Mouse (Mus musculus) lung, embryonic 14.5 days (tissue): ENCODE measurements around the gene Uba52. TPM values are rescaled to one million over a fixed set of nuclear protein-coding genes. Genes with fewer than 3 reads are reported as not detected.

Experiments used
- ATAC-seq: fragments of 200-750 bp; cut with Nextera tagmentation; 2 replicates; pipeline ENCODE4 v1.8.0; 2017; ENCODE audit warnings: mild to moderate bottlenecking, moderate TSS enrichment, moderate library complexity; ENCODE audit not compliant: insufficient read depth
- DNase-seq: peaks from one replicate; pipeline ENCODE4 v3.0.0-alpha.2; 2015
- H3K27ac ChIP-seq: fragments of 300-500 bp; sonication (generic); 2 replicates; pipeline ENCODE4 v1.5.1; 2014; ENCODE audit warnings: low read depth, mild to moderate bottlenecking, moderate library complexity
- H3K27me3 ChIP-seq: fragments of 300-500 bp; sonication (generic); 2 replicates; pipeline ENCODE4 v1.6.1; 2014; ENCODE audit warnings: low read length, control low read depth; ENCODE audit not compliant: insufficient read depth
- H3K36me3 ChIP-seq: fragments of 300-500 bp; sonication (generic); 2 replicates; pipeline ENCODE4 v1.6.1; 2014; ENCODE audit warnings: control low read depth; ENCODE audit not compliant: insufficient read depth
- H3K4me1 ChIP-seq: fragments of 300-500 bp; sonication (generic); 2 replicates; pipeline ENCODE4 v1.6.1; 2014; ENCODE audit warnings: antibody characterized with exemption, control low read depth; ENCODE audit not compliant: insufficient read depth
- H3K4me2 ChIP-seq: fragments of 300-500 bp; sonication (generic); 2 replicates; pipeline ENCODE4 v1.6.1; 2014; ENCODE audit warnings: mild to moderate bottlenecking
- H3K4me3 ChIP-seq: fragments of 300-500 bp; sonication (generic); 2 replicates; pipeline ENCODE4 v1.5.1; 2014; ENCODE audit warnings: low read depth, low read length
- H3K9ac ChIP-seq: fragments of 300-500 bp; sonication (generic); 2 replicates; pipeline ENCODE4 v1.6.1; 2014
- H3K9me3 ChIP-seq: fragments of 300-500 bp; sonication (generic); 2 replicates; pipeline ENCODE4 v1.6.1; 2016; ENCODE audit warnings: low read depth, low read length, control low read depth
- CTCF ChIP-seq: IDR thresholded peaks from 2 replicates; pipeline ENCODE4 v1.5.1; 2016; ENCODE audit warnings: antibody characterized with exemption, low read depth
- WGBS: fragments of 180-500 bp; shearing (Covaris S2); extraction: QIAGEN DNeasy Blood & Tissue Kit; methylation state at CpG from one replicate; pipeline ENCODE4 v1.1.7; 2014; 5-methylcytosine and 5-hydroxymethylcytosine counted together
- polyA plus RNA-seq: library from polyadenylated mRNA; unstranded; fragments of >200 nt; fragmentation: Nextera tagmentation; extraction: Ambion mirVana; gene quantifications from 2 replicates; pipeline ENCODE4 v1.2.1, GENCODE M21; 2014

The Uba52 gene
- polyA plus RNA-seq, 1 experiment from 2014 or later = 1,036 TPM

GRCm38 (mm10) chr8:70551558-70552161 lies 41.1 kb upstream of the Uba52 start:
- Histone ChIP-seq H3K9me3 (no peaks in the 10 kb centered on the region), H3K4me1 (peaks cover 3% of the 10 kb centered on the region; the same call in 1 of the 2 replicates), H3K9ac (no peak overlapping the region), H3K4me2 (no peak overlapping the region), H3K4me3 (no peak overlapping the region), H3K27me3 (no peaks in the 10 kb centered on the region), H3K27ac (0 out of 2 replicates have a peak overlapping the region, but pooled peaks have one; percentile 30), H3K36me3 (no peaks in the 10 kb centered on the region; the same call in 1 of the 2 replicates)
- TF ChIP-seq CTCF = no peak
- WGBS = 51% methylated on average over 3 of the region's 3 CpGs
- ATAC-seq (no peak), DNase-seq (no peak)

- WGBS = 91% methylated on average over 10 of the region's 10 CpGs
- TF ChIP-seq CTCF = no peak; the same call in 1 of the 2 replicates
- H3K27ac ChIP-seq = no peak overlapping the region
- H3K4me2 ChIP-seq = no peak overlapping the region
- H3K27me3 ChIP-seq = no peaks in the 10 kb centered on the region
- DNase-seq (no peak), ATAC-seq (no peak)
- peaks cover 3% of the 10 kb centered on the region; the same call in 1 of the 2 replicates for H3K4me1 ChIP-seq
- no peak overlapping the region for H3K4me3 ChIP-seq
- H3K36me3 ChIP-seq = no peaks in the 10 kb centered on the region; the same call in 1 of the 2 replicates
- no peak overlapping the region for H3K9ac ChIP-seq
- no peaks in the 10 kb centered on the region for H3K9me3 ChIP-seq
These were observed 39.0 kb upstream of the Uba52 start for GRCm38 (mm10) chr8:70549412-70550184.

GRCm38 (mm10) chr8:70547762-70548161 lies 37.2 kb upstream of the Uba52 start:
- ATAC-seq (no peak), DNase-seq (no peak)
- H3K27me3 ChIP-seq = no peaks in the 10 kb centered on the region
- no peak for TF ChIP-seq CTCF
- no peak overlapping the region for H3K27ac ChIP-seq
- no peaks in the 10 kb centered on the region; the same call in 1 of the 2 replicates for H3K36me3 ChIP-seq
- WGBS = 81% methylated on average over 6 of the region's 6 CpGs
- no peaks in the 10 kb centered on the region for H3K9me3 ChIP-seq
- no peak overlapping the region for H3K9ac ChIP-seq
- no peak overlapping the region for H3K4me2 ChIP-seq
- no peaks in the 10 kb centered on the region; the same call in 1 of the 2 replicates for H3K4me1 ChIP-seq
- no peak overlapping the region for H3K4me3 ChIP-seq

GRCm38 (mm10) chr8:70546412-70546811 lies 35.8 kb upstream of the Uba52 start:
- DNase-seq (no peak), ATAC-seq (no peak)
- Histone ChIP-seq H3K9me3 (no peaks in the 10 kb centered on the region), H3K4me2 (no peak overlapping the region), H3K4me3 (no peak overlapping the region), H3K4me1 (no peaks in the 10 kb centered on the region), H3K27ac (no peak overlapping the region), H3K27me3 (no peaks in the 10 kb centered on the region), H3K36me3 (no peaks in the 10 kb centered on the region; the same call in 1 of the 2 replicates), H3K9ac (no peak overlapping the region)
- TF ChIP-seq CTCF = no peak
- WGBS = 75% methylated on average over 4 of the region's 4 CpGs

- H3K36me3 ChIP-seq = no peaks in the 10 kb centered on the region; the same call in 1 of the 2 replicates
- no peaks in the 10 kb centered on the region for H3K27me3 ChIP-seq
- no peak overlapping the region for H3K4me3 ChIP-seq
- H3K9me3 ChIP-seq = no peaks in the 10 kb centered on the region
- ATAC-seq = no peak
- no peak overlapping the region for H3K4me2 ChIP-seq
- TF ChIP-seq CTCF = peak; percentile 43
- no peak overlapping the region for H3K9ac ChIP-seq
- H3K27ac ChIP-seq = peak overlapping the region; percentile 42; the same call in 1 of the 2 replicates
- WGBS = 37% methylated on average over 6 of the region's 6 CpGs
- H3K4me1 ChIP-seq = peaks cover 12% of the 10 kb centered on the region
- DNase-seq = peak; percentile 41
These were observed 33.6 kb upstream of the Uba52 start for GRCm38 (mm10) chr8:70544200-70544687.

GRCm38 (mm10) chr8:70541081-70541480 lies 30.5 kb upstream of the Uba52 start:
- ATAC-seq = no peak
- Histone ChIP-seq H3K27me3 (no peaks in the 10 kb centered on the region), H3K36me3 (peaks cover 16% of the 10 kb centered on the region), H3K9me3 (no peaks in the 10 kb centered on the region), H3K4me1 (peaks cover 15% of the 10 kb centered on the region), H3K27ac (no peak overlapping the region), H3K4me2 (peak overlapping the region; percentile 97), H3K9ac (no peak overlapping the region; the same call in 1 of the 2 replicates), H3K4me3 (peak overlapping the region; percentile 79)
- no peak for DNase-seq
- no peak for TF ChIP-seq CTCF
- WGBS = 73% methylated on average over 5 of the region's 5 CpGs

- no peak for TF ChIP-seq CTCF
- peak; percentile 21 for DNase-seq
These were observed 30.0 kb upstream of the Uba52 start for GRCm38 (mm10) chr8:70540507-70541071.

More at GRCm38 (mm10) chr8:70540507-70541071, 30.0 kb upstream of the Uba52 start:
- Histone ChIP-seq H3K27ac (no peak overlapping the region; the same call in 1 of the 2 replicates), H3K4me2 (peak overlapping the region; percentile 97), H3K4me1 (peaks cover 15% of the 10 kb centered on the region), H3K27me3 (no peaks in the 10 kb centered on the region), H3K36me3 (peaks cover 20% of the 10 kb centered on the region), H3K9me3 (no peaks in the 10 kb centered on the region), H3K9ac (peak overlapping the region; percentile 80), H3K4me3 (peak overlapping the region; percentile 79)
- WGBS = 38% methylated on average over 7 of the region's 7 CpGs
- no peak for ATAC-seq
